Mouse (Mus musculus) hindlimb bud, embryonic 11.5 days (tissue): Measurements from ENCODE around the gene Mcm7.
"Not testable (repeated sequence)": the region's sequence is repeated elsewhere in the genome, so short reads cannot be mapped to it uniquely, and the experiment has no call there.

ENCODE experiments used
- DNase-seq: peaks from one replicate; pipeline ENCODE4 v3.0.0-alpha.2; 2012; ENCODE audit warnings: low read depth, low spot score; ENCODE audit errors: extremely low spot score

Mcm7 gene

DNA sequence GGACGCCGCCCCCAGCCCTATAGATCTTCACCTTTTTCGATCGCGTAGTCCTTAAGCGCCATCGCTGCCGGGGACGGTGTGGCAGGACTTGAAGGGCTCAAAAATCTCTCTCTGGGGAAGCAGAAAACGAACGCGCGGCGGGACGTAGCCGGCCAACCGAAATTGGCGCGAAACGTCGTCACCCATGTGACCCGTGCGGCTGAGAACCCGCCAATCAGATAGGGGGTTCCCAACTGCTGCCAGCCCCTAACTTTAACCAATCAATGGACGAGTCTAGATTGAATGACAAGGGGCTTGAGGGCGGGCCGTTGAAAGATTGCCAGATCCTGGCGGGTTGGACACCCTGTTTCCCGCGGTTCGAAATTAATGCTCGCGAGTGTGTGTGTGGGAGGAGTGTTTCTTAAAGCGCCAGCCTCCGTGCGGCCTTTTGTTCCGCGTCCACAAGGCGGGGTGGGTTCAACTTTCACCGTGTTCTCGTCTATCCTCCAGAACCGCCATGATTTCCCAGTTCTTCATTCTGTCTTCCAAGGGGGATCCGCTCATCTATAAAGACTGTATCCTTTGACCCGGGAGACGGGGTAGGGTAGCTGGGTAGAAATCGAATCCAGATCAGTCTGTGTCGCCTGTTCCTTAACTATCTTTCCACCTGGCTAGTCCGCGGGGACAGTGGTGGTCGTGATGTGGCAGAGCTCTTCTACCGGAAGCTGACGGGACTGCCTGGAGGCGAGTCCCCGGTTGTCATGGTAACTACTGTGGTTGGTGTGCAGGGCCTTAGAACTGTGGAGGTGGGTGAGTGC lies at the start of gene Mcm7, which contains the start of gene Ap4m1:
Mcm7 (minus strand) TSS at position 728 of the 797 bp plus-strand sequence.
Ap4m1 (plus strand) TSS at position 308 of the 797 bp plus-strand sequence.
- peak; percentile 86 for DNase-seq

DNA sequence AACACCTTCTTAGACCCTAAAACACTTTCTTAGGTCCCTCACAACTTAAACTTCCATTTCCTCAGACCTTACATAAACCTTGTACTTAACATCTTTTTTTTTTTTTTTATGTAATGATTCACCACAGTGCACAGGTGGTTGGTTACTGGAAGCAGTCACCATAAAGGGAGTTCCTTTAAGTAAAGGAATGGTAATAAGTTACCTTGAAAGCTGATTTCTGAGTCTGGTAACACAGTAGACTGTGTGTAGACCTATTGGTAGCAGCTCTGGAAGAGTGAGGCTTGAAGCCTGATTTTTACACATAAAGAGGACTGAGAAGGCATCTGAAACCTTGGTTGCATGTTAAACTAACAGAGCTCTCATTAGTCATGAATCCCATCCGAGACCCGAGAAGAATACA lies 47.6 kb upstream of the Mcm7 start:
- DNase-seq: no peak

DNA sequence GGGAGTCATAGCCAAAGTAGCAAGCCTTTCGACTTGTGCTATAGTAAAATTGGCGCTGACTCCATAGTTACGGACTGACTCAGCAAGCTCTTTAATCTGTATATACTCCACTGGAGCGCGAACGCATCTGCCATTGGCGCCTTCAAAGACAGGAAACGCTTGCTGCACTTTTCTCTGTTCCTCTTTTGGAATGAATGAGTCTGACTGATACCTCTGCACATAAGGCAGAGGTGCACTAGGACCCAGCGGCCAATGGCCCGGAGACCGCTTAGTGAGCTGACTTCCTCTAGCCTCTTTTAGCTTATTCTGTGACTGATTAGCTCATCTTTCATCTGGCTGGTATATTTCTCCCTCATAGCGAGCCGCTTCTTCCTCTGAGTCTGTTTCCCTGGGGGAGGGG lies 44.4 kb upstream of the Mcm7 start:
- DNase-seq: not testable (repeated sequence)

DNA sequence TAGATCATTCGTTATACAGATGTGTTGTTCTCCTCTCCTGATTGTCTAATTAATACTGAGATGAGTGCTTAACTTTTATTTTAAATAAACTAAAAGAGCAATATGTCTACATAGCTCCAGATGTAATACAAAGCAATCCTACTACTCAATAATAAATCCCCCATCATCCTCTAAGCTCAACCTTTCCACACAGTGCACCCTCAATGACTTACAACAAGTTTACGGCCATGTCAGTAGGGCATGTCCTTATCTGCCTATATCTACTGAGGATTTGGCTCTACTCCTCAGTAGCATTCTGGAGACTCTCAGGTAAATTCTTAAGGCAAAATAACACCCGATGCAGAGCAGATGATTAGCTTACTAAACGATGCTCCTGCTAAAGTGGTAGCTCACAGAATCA lies 35.7 kb upstream of the Mcm7 start:
- DNase-seq: no peak

DNA sequence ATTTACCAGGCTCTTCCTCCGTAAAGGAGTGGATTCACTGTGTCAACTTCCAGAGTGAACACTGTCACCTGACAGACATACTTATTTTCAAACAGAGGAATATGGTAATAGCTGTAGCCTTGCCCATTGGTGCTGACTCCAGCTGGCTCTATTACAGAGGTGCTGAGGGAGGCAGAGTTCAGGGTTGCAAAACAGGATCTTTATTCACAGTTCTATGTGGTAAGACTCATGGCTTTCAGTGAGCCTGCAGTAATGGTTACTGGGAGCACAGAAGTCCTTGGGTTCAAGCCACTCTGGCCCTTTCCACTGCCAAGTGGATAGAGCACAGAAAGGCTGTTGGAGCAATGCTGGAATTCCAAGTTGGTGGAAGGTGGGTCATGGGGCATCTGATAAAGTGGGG lies 35.0 kb upstream of the Mcm7 start:
- DNase-seq: no peak

DNA sequence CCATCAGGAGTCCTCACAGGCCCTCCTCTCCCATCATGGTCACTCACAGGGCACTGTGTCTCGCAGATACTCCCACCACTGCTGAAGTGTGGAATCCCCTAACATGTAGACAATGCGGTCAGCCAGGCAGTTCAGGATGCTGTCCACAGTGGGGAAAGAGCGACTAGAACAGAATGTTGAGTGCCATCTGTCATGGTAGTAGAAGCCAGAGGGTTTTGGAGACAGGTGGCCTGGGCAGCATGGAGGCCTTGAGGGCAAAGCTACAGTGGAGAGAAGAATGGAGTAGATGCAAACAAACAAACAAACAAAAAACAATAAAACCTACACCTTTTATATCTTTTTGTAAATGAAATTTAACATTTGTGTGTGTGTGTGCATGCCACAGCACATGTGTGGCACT lies 29.9 kb upstream of the Mcm7 start:
- DNase-seq: no peak

DNA sequence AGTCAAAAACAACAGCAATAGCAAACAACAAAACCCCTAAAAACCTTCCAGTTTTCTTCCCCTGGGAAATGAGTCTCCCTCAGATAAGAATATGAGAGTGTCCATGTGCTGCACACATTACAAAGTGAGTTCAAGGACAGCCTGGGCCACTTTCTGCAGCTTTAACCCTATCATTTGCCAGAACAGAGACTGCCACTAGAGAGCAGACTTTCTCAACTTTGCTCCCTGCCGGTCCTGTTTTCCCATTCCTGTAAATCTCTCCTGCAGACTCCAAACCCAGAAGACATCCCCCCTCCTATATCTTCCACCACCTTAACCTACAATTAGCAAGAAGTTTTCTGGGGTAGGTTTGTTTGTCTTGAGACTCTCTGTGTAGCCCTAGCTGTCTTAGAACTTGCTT lies 27.4 kb upstream of the Mcm7 start:
- no peak for DNase-seq

DNA sequence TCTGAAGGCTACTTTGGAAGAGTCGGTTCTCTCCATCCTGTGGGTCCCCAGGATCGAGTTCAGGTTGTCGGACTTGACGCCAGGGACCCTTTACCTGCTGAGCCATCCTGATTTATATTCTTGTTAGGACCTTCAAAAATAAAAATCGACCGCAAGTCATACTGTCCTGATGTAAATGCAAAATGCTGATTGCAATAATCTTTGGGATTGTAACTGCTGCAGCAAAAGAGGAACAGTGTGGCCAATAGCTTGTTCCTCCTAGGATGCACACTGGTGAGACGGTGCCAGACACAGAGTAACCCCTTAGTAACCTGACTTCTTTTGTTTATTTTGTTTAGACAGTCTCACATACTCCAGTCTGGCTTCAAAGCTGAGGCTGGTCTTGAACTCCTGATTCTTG lies 23.2 kb upstream of the Mcm7 start:
- DNase-seq: no peak

DNA sequence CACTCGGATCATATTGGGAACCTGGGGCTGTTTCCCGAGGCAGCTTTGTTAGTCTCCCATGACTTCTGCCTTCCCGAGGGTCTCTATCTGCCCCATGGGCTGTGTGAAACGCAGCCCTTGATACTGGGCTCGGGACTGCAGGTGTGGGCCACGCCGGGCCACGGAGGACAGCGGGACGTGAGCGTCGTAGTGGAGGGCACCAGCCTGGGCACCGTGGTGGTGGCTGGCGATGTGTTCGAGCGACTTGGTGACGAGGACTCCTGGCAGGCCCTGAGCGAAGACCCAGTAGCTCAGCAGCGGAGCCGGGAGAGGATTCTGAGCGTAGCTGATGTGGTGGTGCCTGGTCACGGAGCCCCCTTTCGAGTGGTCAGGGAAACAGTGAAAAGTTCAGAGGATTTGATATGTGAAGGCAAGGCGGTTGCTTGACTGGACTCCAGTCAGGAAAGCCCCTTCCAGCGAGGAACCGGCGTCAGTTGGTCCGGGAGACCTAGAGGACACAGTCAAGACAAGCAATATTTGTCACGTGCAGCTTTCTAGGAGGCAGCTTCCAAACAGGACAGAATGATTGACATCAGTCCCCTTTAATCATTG lies 22.6 kb upstream of the Mcm7 start:
- DNase-seq: no peak

DNA sequence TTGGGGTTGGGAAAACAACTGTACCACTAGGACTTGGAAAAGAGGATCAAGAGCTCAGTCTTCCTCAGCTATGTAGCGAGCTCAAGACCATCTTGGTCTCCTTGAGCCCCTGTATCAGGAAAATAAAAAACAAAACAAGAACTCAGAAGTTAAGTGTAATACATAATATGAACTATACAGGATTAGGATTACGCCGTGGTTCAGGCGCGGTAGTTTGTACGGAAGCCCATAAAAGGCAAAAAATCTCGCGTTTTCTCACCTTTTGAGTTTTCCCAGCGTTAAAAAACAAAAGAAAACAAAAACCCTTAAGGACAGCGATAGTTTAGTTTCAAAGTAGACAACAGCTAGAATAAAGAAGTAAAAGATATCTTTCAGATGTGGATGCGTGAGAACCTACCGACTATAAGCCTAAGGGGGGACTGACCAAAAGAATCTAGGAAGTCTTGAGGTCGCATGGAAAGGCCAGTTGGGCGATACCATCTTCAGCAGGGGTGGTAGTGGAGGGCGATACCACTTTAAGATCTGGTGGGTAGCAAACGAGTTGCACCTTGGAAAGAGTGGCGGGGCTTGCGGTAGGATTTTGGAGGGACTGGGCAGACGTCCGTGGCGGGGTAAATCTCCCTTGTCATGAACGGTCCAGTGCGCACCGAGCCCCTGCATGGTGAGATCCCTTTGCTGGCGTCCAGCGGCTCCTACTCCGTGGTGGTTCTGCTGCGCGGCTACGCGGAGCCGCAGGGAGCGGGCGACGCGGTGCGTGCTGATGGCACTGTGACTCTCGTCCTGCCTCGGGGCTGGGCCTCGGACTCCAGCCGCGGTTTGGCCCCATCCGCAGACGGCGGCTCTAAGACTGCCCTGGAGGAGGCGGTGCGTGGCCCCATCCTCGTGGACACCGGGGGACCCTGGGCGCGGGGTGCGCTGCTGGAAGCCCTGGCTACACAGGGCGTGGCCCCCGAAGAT lies 21.8 kb upstream of the Mcm7 start, which contains the start of gene Mblac1:
Mblac1 (plus strand) TSS at position 544 of the 957 bp plus-strand sequence.
- peak; percentile 94 for DNase-seq

DNA sequence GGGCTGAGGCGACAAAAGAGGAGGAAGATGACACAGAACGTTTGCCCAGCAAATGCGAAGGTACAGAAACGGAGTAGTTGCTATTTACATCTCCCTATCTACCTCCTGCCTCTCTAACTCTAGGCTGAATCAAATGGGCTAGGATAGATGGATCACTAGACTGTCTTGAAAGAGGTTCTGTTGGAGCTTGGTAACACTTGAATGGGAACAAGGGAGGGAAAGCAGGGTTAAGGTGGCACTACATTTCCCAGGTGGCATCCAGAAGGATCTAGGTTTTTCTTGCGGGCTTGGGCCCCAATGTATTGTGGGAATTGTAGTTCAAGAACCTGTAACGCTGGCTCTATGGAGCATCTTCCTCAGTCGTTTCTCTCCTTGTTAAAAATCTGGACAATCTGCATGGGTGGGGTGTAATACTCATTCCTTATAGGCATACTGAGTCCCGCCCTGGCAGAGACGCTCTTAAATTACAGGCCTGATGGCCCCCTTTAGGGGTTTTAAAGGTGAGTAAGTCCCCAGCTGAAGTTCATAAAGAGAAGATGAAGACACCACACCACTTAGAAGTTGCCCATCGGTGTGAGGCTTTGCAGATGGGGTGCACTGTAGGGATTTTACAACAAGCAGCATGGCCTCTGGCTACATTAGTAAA lies 15.6 kb upstream of the Mcm7 start:
- DNase-seq: peak; percentile 82

DNA sequence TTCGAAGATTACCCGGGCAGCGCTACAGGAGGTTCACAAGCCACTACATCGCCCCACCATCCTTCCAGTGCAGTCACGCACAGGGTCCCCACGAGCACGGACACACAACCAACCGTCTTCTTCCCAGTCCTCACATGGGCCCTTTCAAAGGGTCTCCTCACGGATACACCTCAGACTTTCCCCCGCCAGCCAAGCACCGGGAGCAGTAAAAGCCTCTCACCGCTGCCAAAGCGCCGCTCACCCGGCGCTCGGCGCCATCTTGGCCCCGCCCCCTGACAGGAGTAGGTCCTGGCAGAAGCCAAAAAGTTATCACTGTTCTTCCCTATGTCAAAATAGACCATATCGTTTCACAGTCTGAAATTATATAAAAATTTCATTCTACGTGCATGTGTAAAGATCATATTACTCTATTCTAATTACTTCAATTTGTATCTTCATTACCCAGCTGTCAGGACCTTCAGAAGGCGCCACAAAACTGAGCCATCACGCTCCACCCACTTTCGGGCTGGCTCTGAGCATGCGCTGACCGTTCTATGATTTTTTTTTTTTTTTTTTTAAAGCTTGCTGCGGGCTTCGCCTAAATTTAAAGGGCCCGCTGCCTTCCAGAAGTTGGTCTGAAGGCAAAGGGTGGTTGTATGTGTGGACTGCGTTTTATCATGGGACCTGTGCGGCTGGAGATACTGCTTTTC lies 14.9 kb upstream of the Mcm7 start, which contains the start of the genes Taf6 and Cnpy4:
Taf6 (minus strand) TSS at position 502 of the 689 bp plus-strand sequence.
Cnpy4 (plus strand) TSS at position 536 of the 689 bp plus-strand sequence.
- peak; percentile 94 for DNase-seq

DNA sequence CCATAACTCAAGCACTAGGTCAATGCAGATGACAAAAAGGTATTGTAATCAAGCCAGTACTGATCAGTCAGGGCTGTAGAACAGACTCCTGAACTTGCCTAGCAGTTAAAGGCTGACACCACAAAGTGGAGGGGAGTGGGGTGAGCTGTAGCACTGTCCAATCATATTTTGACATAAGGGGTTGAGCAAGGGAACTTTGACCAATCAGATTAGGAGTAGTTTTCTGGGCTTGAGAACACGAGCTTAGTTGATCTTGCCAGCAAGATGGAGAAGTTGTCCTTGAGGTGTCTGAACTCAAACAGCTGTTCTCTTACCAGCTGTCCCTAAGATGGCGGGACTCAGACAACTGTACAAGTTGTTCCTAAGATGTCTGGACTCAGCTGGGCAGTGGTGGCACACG lies 995 bp upstream of the Mcm7 start:
- no peak for DNase-seq

DNA sequence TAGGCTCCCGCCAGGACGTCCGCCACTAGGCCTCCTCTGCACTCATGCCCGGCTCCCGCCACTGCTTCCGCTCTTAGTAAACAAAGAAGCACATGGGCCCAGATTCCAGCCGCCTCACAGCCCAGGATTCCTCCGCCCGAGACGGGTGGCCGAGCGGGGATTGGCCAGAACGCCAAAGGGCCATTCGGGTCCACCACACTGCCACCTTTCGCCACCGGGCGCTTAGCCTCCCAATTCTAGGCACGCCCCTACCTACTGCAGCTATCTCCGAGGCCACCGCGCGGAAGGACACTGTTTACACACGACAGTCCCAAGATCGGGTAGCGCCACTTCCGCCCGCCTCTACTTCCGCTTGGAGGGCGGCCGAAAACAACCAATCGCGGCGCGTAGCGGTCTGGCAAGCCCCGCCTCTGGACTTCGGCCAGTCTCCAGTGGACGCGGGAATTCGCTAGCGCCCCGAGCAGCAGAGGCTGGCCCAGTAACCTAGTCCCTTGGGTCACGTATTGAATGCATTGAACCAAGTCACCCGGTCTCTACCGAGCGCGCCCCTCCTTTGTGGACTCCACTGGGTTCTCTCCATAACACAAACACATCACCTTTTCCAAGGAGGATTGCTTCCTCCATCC lies 1.2 kb downstream of the Mcm7 start:
- peak; percentile 87 for DNase-seq

DNA sequence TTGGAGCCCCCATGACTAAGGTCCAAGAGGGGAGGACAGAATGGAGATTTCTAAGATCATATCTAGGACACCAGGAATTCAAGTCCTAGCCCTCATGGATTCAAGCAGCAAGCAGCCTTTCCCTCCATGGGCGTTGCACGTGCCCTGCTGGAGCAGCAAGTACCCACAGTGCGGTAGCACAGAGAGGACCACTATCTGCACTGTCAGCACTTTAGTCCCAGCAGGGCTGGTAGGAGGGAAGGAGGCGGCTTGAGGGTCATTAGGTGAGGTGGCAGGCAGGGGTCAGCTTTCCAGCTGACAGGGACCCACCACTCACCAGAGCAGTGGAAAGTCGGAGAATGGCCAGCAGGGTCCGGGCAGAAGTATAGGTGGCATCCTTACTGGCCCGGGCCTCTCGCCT lies 6.6 kb downstream of the Mcm7 start:
- no peak for DNase-seq

DNA sequence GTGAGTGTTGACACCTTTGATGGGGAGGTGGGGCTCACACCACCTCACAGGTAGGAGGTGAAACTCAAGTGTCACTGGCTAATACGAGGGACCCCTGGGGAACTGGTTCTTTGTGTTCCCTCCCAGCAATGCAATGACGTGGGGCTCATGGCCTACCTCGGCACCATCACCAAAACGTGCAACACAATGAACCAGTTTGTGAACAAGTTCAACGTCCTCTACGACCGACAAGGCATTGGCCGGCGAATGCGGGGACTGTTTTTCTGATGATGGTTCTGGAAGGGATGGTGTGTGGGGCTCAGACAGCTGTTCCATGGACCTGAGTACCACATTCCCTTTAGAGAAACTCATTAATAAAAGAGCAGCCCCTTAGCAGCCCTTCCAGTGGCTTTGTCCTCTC lies 8.6 kb downstream of the Mcm7 start:
- DNase-seq: no peak

DNA sequence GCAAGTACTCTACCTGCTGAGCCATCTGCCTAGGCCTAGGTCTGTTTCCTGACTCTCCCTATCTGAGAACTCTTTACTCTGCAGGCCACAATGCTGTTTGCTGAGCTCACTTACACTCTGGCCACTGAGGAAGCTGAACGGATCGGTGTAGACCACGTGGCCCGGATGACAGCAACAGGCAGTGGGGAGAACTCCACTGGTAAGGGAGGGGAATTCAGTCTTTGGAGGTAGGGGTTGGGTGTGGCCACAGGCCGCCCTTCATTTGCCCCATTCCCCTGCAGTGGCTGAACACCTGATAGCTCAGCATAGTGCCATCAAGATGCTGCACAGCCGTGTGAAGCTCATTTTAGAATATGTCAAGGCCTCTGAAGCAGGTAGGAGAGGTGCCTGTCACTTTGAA lies 9.2 kb downstream of the Mcm7 start:
- DNase-seq: no peak

DNA sequence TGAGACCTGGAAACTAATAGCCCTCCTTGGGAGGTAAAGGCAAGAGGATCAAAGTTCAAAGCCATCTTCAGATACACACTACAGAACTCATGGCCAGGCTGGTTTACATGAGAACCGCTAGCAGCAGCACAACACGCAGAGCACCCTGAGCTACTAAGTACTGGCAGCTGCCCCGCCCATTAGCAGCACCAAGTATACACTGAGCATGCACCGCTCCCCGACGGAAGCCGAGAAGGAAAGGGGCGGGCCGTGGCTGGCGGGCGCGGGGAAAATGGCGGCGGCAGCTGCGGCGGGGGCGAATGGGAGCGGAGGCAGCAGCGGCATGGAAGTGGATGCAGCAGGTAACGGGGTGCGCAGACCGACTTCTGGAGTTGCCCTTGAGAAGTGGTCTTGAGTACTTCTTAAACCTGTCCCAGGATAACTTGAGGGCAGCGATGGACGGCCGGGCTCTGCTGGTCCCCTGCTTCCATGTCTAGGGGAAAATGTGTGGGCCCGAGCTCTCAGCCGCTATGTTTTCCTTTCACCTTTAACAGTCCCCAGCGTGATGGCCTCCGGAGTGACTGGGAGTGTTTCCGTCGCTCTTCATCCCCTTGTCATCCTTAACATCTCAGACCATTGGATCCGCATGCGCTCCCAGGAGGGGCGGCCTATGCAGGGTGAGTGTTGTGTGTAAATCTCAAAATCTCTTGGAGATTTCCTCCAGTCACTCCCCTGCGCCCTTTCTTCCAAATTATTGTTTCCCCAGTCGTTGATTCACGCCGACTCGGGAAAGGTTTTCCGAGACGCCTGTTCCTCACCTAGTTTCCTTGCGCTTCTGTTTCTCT lies 11.2 kb downstream of the Mcm7 start, which contains the start of gene Cops6:
Cops6 (plus strand) TSS at position 230 of the 824 bp plus-strand sequence.
- peak; percentile 44 for DNase-seq
